In genomic region chr14:14347151-14347835, GRCm38 (mm10) we compare ENCODE assay signal across 9 mouse cellular contexts. TPM values are rescaled to one million over a fixed set of nuclear protein-coding genes. Genes with fewer than 3 reads are reported as not detected.
A peak's percentile ranks its signal among the peaks of the same experiment; 100 is the strongest.
DNase-seq lines count a peak whose midpoint lies in the region; ATAC-seq and TF ChIP-seq lines count a peak whose summit lies in the region.
"Had no signal": no experiment of that assay in that cellular context is flagged by ENCODE, and none has a peak within 500 bp of the region (broad histone marks: within the 10 kb centered on the region; RNA-seq: fewer than 3 reads in every experiment).

No protein-coding gene starts in this region.

- H3K9me3 ChIP-seq in lung, embryonic 14.5 days (ENCODE audit: low read depth, low read length): peaks cover 54% of the 10 kb centered on the region
- peaks cover 32% of the 10 kb centered on the region for H3K9me3 ChIP-seq in lung, postnatal 0 days (ENCODE audit: low read length)

- H3K27ac ChIP-seq in lung, embryonic 14.5 days (ENCODE audit: low read depth): no peak overlapping the region
- H3K27ac ChIP-seq in lung, postnatal 0 days (ENCODE audit: low read length): peak overlapping the region; percentile 82; the same call in 1 of the 2 replicates

- H3K4me3 ChIP-seq in lung, embryonic 14.5 days (ENCODE audit: low read depth, low read length): peak overlapping the region; percentile 55; the same call in 1 of the 2 replicates
- no peak overlapping the region for H3K4me3 ChIP-seq in lung, postnatal 0 days (ENCODE audit: low read depth, low read length)

- no peaks in the 10 kb centered on the region for H3K4me1 ChIP-seq in lung, embryonic 14.5 days (ENCODE audit: insufficient read depth)
- H3K4me1 ChIP-seq in lung, postnatal 0 days (ENCODE audit: insufficient read depth, low read depth, low read length): no peaks in the 10 kb centered on the region

- H3K27me3 ChIP-seq in lung, embryonic 14.5 days (ENCODE audit: insufficient read depth, low read length): no peaks in the 10 kb centered on the region
- H3K27me3 ChIP-seq in lung, postnatal 0 days (replicated peaks; ENCODE audit: insufficient read depth, low read length): no peaks in the 10 kb centered on the region

- H3K9ac ChIP-seq in lung, embryonic 14.5 days: no peak overlapping the region
- H3K9ac ChIP-seq in lung, postnatal 0 days (replicated peaks; ENCODE audit: low read depth): no peak overlapping the region

- no peak; the same call in 1 of the 2 replicates for ATAC-seq in lung, embryonic 14.5 days (ENCODE audit: insufficient read depth)
- no peak for ATAC-seq in lung, postnatal 0 days

- H3K4me2 ChIP-seq in lung, embryonic 14.5 days: peak overlapping the region; percentile 80
- no peak overlapping the region for H3K4me2 ChIP-seq in lung, postnatal 0 days (replicated peaks; ENCODE audit: low read depth, low read length)

- TF ChIP-seq CTCF in lung, embryonic 14.5 days (IDR thresholded peaks at IDR 0.05; ENCODE audit: low read depth): no peak
- TF ChIP-seq CTCF in lung, postnatal 0 days (IDR thresholded peaks at IDR 0.05): no peak

- H3K36me3 ChIP-seq in lung, embryonic 14.5 days (ENCODE audit: insufficient read depth): no peaks in the 10 kb centered on the region
- H3K36me3 ChIP-seq in lung, postnatal 0 days (ENCODE audit: insufficient read depth, low read length): no peaks in the 10 kb centered on the region

- TF ChIP-seq EP300 in lung, postnatal 0 days (IDR thresholded peaks at IDR 0.05): no peak

- WGBS in lung, embryonic 14.5 days: 78% methylated on average over 16 of the region's 17 CpGs
- WGBS in lung, postnatal 0 days: 81% methylated on average over 17 of the region's 17 CpGs

- DNase-seq in lung, embryonic 14.5 days: peak; percentile 29
- DNase-seq in lung, postnatal 14 days: no peak
- peak; percentile 67 for DNase-seq in cerebellum, adult 11-12 months
- peak; percentile 7 to 12 for DNase-seq in gastrocnemius, adult 8-10 months (ENCODE audit: low spot score in 2 of 2)
- peak; percentile 45 for DNase-seq in kidney, postnatal 10 days
- DNase-seq in lung, postnatal 0 days (ENCODE audit: low spot score): peak; percentile 51
- DNase-seq in right cerebral cortex, postnatal 10 days (ENCODE audit: low spot score in 2 of 2): peak; percentile 72 to 82
- no peak for DNase-seq in ovary, postnatal 10 days (ENCODE audit: low spot score)

RNA-seq across cellular contexts. Expression of gene Il3ra, which starts 1.2 kb away (rescaled TPM):
- polyA plus RNA-seq in lung, embryonic 14.5 days (2014; fragmentation: Nextera tagmentation; extraction: Ambion mirVana): 7.9 and 10.3 TPM in 2 replicates
- 1 to 10 TPM; 1.1 to 3.2 (median 1.3) TPM for total RNA-seq in gastrocnemius, adult 8-10 months (2022)
- polyA plus RNA-seq in lung, postnatal 0 days (2015; fragmentation: Nextera tagmentation; extraction: Ambion mirVana): 12.2 and 14.3 TPM in 2 replicates

RNA-seq across cellular contexts. Expression of gene Olfr31, which starts 24.7 kb away (rescaled TPM):
- not detected in 2 replicates for polyA plus RNA-seq in lung, embryonic 14.5 days (2014; fragmentation: Nextera tagmentation; extraction: Ambion mirVana)
- total RNA-seq in gastrocnemius, adult 8-10 months (2022): not detected
- not detected in 2 replicates for polyA plus RNA-seq in lung, postnatal 0 days (2015; fragmentation: Nextera tagmentation; extraction: Ambion mirVana)
- total RNA-seq: layer of hippocampus, adult 8-10 months had no signal

RNA-seq across cellular contexts. Expression of gene Olfr721-ps1, which starts 53.8 kb away (rescaled TPM):
- polyA plus RNA-seq in lung, embryonic 14.5 days (2014; fragmentation: Nextera tagmentation; extraction: Ambion mirVana): not detected in 2 replicates
- not detected for total RNA-seq in gastrocnemius, adult 8-10 months (2022)
- not detected in 2 replicates for polyA plus RNA-seq in lung, postnatal 0 days (2015; fragmentation: Nextera tagmentation; extraction: Ambion mirVana)
- total RNA-seq: layer of hippocampus, adult 8-10 months had no signal

Comparison
In these comparisons a context has a peak if more than half of its experiments do, and no peak if none do; other contexts are left out.
1. DNase-seq: peak in lung, embryonic 14.5 days (single experiment), cerebellum, adult 11-12 months (single experiment), gastrocnemius, adult 8-10 months (2 of 2), kidney, postnatal 10 days (single experiment), lung, postnatal 0 days (single experiment) and right cerebral cortex, postnatal 10 days (2 of 2); none in lung, postnatal 14 days (single experiment) and ovary, postnatal 10 days (single experiment).